Mouse (Mus musculus) forebrain, embryonic 16.5 days (tissue): ENCODE measurements at regions not wholly inside any gene's neighbourhood (a gene's known extent, or its start where the extent isn't known, plus 50 kb on each side); places are given as distances from the start of the nearest gene placed in this dataset.

ENCODE experiments used
- ATAC-seq: fragments of 200-750 bp; cut with Nextera tagmentation; 2 replicates; pipeline ENCODE4 v1.8.0; 2017; ENCODE audit warnings: mild to moderate bottlenecking, moderate library complexity
- H3K27ac ChIP-seq: fragments of 300-500 bp; sonication (generic); 2 replicates; pipeline ENCODE4 v1.5.1; 2014; ENCODE audit warnings: low read length, control low read depth
- H3K27me3 ChIP-seq: fragments of 300-500 bp; sonication (generic); replicated peaks from 2 replicates; pipeline ENCODE4 v1.6.1; 2014; ENCODE audit warnings: low read length; ENCODE audit not compliant: control insufficient read depth, insufficient read depth
- H3K36me3 ChIP-seq: fragments of 300-500 bp; sonication (generic); 2 replicates; pipeline ENCODE4 v1.6.1; 2014; ENCODE audit not compliant: control insufficient read depth, insufficient read depth
- H3K4me1 ChIP-seq: fragments of 300-500 bp; sonication (generic); replicated peaks from 2 replicates; pipeline ENCODE4 v1.6.1; 2014; ENCODE audit warnings: low read length; ENCODE audit not compliant: control insufficient read depth, insufficient read depth
- H3K4me2 ChIP-seq: fragments of 300-500 bp; sonication (generic); 2 replicates; pipeline ENCODE4 v1.6.1; 2014; ENCODE audit warnings: mild to moderate bottlenecking, low read length, control low read depth
- H3K4me3 ChIP-seq: fragments of 300-500 bp; sonication (generic); replicated peaks from 2 replicates; pipeline ENCODE4 v1.5.1; 2014; ENCODE audit warnings: mild to moderate bottlenecking, low read length, control low read depth
- H3K9ac ChIP-seq: fragments of 300-500 bp; sonication (generic); replicated peaks from 2 replicates; pipeline ENCODE4 v1.6.1; 2014; ENCODE audit warnings: low read depth, low read length, control low read depth
- H3K9me3 ChIP-seq: fragments of 300-500 bp; sonication (generic); 2 replicates; pipeline ENCODE4 v1.6.1; 2016; ENCODE audit warnings: low read length; ENCODE audit not compliant: control insufficient read depth
- WGBS: fragments of 180-500 bp; shearing (Covaris S2); extraction: QIAGEN DNeasy Blood & Tissue Kit; methylation state at CpG from one replicate; pipeline ENCODE4 v1.1.7; 2014; 5-methylcytosine and 5-hydroxymethylcytosine counted together

GRCm38 (mm10) chr5:79558491-79558890 is 1461.4 kb upstream of the Adgrl3 start:
- Histone ChIP-seq H3K4me2 (no peak overlapping the region), H3K36me3 (no peaks in the 10 kb centered on the region), H3K4me1 (no peaks in the 10 kb centered on the region), H3K27me3 (no peaks in the 10 kb centered on the region), H3K4me3 (no peak overlapping the region), H3K9me3 (no peaks in the 10 kb centered on the region), H3K9ac (no peak overlapping the region), H3K27ac (no peak overlapping the region)
- WGBS = 100% methylated on average over 1 of the region's 1 CpGs
- ATAC-seq = no peak

DNA sequence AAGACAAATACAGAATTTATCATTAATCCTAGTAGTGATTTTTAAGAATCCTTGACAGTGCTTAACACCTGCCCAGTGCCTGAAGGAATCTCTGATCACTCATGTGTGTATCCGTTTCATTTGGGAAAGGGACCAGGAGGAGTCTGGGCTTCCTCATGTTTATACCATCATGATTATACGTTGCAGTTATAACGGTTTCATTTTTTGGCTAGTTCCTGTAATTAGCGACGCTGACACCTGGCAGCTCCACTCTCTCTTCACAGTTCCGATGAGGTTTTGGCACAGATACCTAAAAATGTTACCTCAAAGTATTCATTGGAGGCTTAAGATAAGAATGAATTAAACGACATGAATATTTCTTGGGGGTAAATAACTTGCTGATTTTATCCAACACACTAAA is 1431.2 kb upstream of the Adgrl3 start:
- no peak overlapping the region for H3K4me2 ChIP-seq
- WGBS = 42% methylated on average over 7 of the region's 7 CpGs
- H3K9me3 ChIP-seq = no peaks in the 10 kb centered on the region
- no peaks in the 10 kb centered on the region for H3K36me3 ChIP-seq
- no peaks in the 10 kb centered on the region for H3K4me1 ChIP-seq
- no peak overlapping the region for H3K4me3 ChIP-seq
- no peak overlapping the region for H3K9ac ChIP-seq
- peak; percentile 85 for ATAC-seq
- H3K27me3 ChIP-seq = no peaks in the 10 kb centered on the region
- H3K27ac ChIP-seq = no peak overlapping the region
